Mouse (Mus musculus) heart, postnatal 10 days (tissue): ENCODE measurements around the gene Sec63. TPM values are rescaled to one million over a fixed set of nuclear protein-coding genes. Genes with fewer than 3 reads are reported as not detected.

Experiments used
- DNase-seq, 2 experiments: peaks; one replicate each; pipeline ENCODE4 v3.0.0; 2021
- intact Hi-C: fragments of 180-260 bp; cut with DNase I; formaldehyde crosslinking; loops from one replicate; pipeline ENCODE4 v1.15.1; 2025
- total RNA-seq, 2 experiments: library from RNA; stranded (reverse); gene quantifications; 2 replicates each; pipeline ENCODE4 v1.2.3; 2021

The Sec63 gene
- total RNA-seq, result 10 to 100 TPM; 30.1 to 34.3 TPM

- peak; percentile 98 to 99 for DNase-seq
- intact Hi-C loops, result no loop called here
Measured at GRCm38 (mm10) chr10:42760999-42761900, at the start of gene Sec63. Sec63 (plus strand) TSS chr10:42761496.

- DNase-seq, result no peak
- intact Hi-C loops, result no loop called here
Measured at GRCm38 (mm10) chr10:42714676-42715075, 46.6 kb upstream of the Sec63 start.

GRCm38 (mm10) chr10:42715366-42716035, 45.8 kb upstream of the Sec63 start:
- intact Hi-C loops, result no loop called here

GRCm38 (mm10) chr10:42722116-42722515, 39.2 kb upstream of the Sec63 start:
- intact Hi-C loops, result no loop called here
- DNase-seq, result no peak

More at GRCm38 (mm10) chr10:42715366-42716035, 45.8 kb upstream of the Sec63 start:
- no peak for DNase-seq

GRCm38 (mm10) chr10:42723275-42724232, 37.7 kb upstream of the Sec63 start:
- intact Hi-C loops, result no loop called here
- no peak for DNase-seq

GRCm38 (mm10) chr10:42729607-42730006, 31.7 kb upstream of the Sec63 start:
- intact Hi-C loops, result no loop called here
- no peak for DNase-seq

- intact Hi-C loops, result loop anchor here (2.0 kb wide), 2 partner anchors 38 to 426 kb away; no protein-coding TSS in a partner anchor
- DNase-seq, result peak; percentile 22 to 50
Measured at GRCm38 (mm10) chr10:42734546-42735060, 26.7 kb upstream of the Sec63 start.

GRCm38 (mm10) chr10:42751813-42752212, 9.5 kb upstream of the Sec63 start:
- DNase-seq, result no peak
- intact Hi-C loops, result no loop called here

GRCm38 (mm10) chr10:42754341-42754740, 7.0 kb upstream of the Sec63 start:
- intact Hi-C loops, result no loop called here
- DNase-seq, result no peak

- no peak for DNase-seq
- intact Hi-C loops, result no loop called here
Measured at GRCm38 (mm10) chr10:42759741-42760140, 1.6 kb upstream of the Sec63 start.

- intact Hi-C loops, result no loop called here
- DNase-seq, result peak; percentile 7 to 10
Measured at GRCm38 (mm10) chr10:42760329-42760728, 967 bp upstream of the Sec63 start.

- intact Hi-C loops, result no loop called here
- peak; percentile 64 to 69 for DNase-seq
Measured at GRCm38 (mm10) chr10:42761901-42762669, 789 bp downstream of the Sec63 start.

- intact Hi-C loops, result no loop called here
- DNase-seq, result no peak
Measured at GRCm38 (mm10) chr10:42762670-42763058, 1.4 kb downstream of the Sec63 start.

GRCm38 (mm10) chr10:42763246-42763645, 1.9 kb downstream of the Sec63 start:
- DNase-seq, result no peak
- intact Hi-C loops, result no loop called here

GRCm38 (mm10) chr10:42765344-42765743, 4.0 kb downstream of the Sec63 start:
- DNase-seq, result no peak
- intact Hi-C loops, result no loop called here

- intact Hi-C loops, result no loop called here
- DNase-seq, result no peak
Measured at GRCm38 (mm10) chr10:42775450-42775849, 14.2 kb downstream of the Sec63 start.

GRCm38 (mm10) chr10:42780753-42781152, 19.5 kb downstream of the Sec63 start:
- no peak for DNase-seq
- intact Hi-C loops, result no loop called here

GRCm38 (mm10) chr10:42781672-42782071, 20.4 kb downstream of the Sec63 start:
- intact Hi-C loops, result no loop called here

GRCm38 (mm10) chr10:42800922-42801321, 39.6 kb downstream of the Sec63 start:
- intact Hi-C loops, result no loop called here
- no peak for DNase-seq

More at GRCm38 (mm10) chr10:42781672-42782071, 20.4 kb downstream of the Sec63 start:
- DNase-seq, result no peak
